Mouse (Mus musculus) brain, embryonic 14.5 days (tissue): Measurements from ENCODE around the gene Cd320.

Experiments
- CTCF ChIP-seq: fragments of 200-500 bp; IDR thresholded peaks from 2 replicates; pipeline ENCODE4 v1.5.1; 2012; ENCODE audit warnings: inconsistent platforms, mild to moderate bottlenecking, moderate library complexity, borderline replicate concordance; ENCODE audit not compliant: insufficient read depth, insufficient read length; ENCODE audit errors: extremely low read depth
- POLR2A ChIP-seq: fragments of 200-500 bp; IDR thresholded peaks from 2 replicates; pipeline ENCODE4 v1.6.1; 2012; ENCODE audit warnings: mild to moderate bottlenecking, inconsistent platforms, borderline replicate concordance; ENCODE audit not compliant: poor library complexity, insufficient read depth, insufficient read length, severe bottlenecking; ENCODE audit errors: extremely low read depth

- TF ChIP-seq CTCF, result no peak
- TF ChIP-seq POLR2A, result no peak
Observed at GRCm38 (mm10) chr17:33804745-33805144, 38.1 kb upstream of the Cd320 start.
